Mouse (Mus musculus) kidney, embryonic 14.5 days (tissue): ENCODE measurements at regions not wholly inside any gene's neighbourhood (a gene's known extent, or its start where the extent isn't known, plus 50 kb on each side); places are given as distances from the start of the nearest gene placed in this dataset.

Experiments
- ATAC-seq: fragments of 200-750 bp; cut with Nextera tagmentation; 2 replicates; pipeline ENCODE4 v1.8.0; 2017; ENCODE audit warnings: moderate number of reproducible peaks, mild to moderate bottlenecking, moderate TSS enrichment, moderate library complexity; ENCODE audit not compliant: low FRiP score, low TSS enrichment
- H3K27ac ChIP-seq: fragments of 300-500 bp; sonication (generic); 2 replicates; pipeline ENCODE4 v1.5.1; 2014; ENCODE audit warnings: low read depth, mild to moderate bottlenecking, low read length, moderate library complexity, mixed read lengths
- H3K27me3 ChIP-seq: fragments of 300-500 bp; sonication (generic); 2 replicates; pipeline ENCODE4 v1.6.1; 2014; ENCODE audit warnings: mild to moderate bottlenecking, low read length; ENCODE audit not compliant: control insufficient read depth, insufficient read depth
- H3K36me3 ChIP-seq: fragments of 300-500 bp; sonication (generic); 2 replicates; pipeline ENCODE4 v1.6.1; 2014; ENCODE audit warnings: low read length, mixed read lengths; ENCODE audit not compliant: control insufficient read depth, insufficient read depth
- H3K4me1 ChIP-seq: fragments of 300-500 bp; sonication (generic); 2 replicates; pipeline ENCODE4 v1.6.1; 2014; ENCODE audit warnings: low read length, mixed read lengths; ENCODE audit not compliant: control insufficient read depth, insufficient read depth
- H3K4me2 ChIP-seq: fragments of 300-500 bp; sonication (generic); replicated peaks from 2 replicates; pipeline ENCODE4 v1.6.1; 2014; ENCODE audit warnings: low read depth, mild to moderate bottlenecking, low read length
- H3K4me3 ChIP-seq: fragments of 300-500 bp; sonication (generic); 2 replicates; pipeline ENCODE4 v1.5.1; 2014; ENCODE audit warnings: mild to moderate bottlenecking, low read length
- H3K9ac ChIP-seq: fragments of 300-500 bp; sonication (generic); 2 replicates; pipeline ENCODE4 v1.6.1; 2014; ENCODE audit warnings: low read depth, mild to moderate bottlenecking, low read length, moderate library complexity
- H3K9me3 ChIP-seq: fragments of 300-500 bp; sonication (generic); 2 replicates; pipeline ENCODE4 v1.6.1; 2016; ENCODE audit warnings: low read length; ENCODE audit not compliant: control insufficient read depth
- WGBS: fragments of 180-500 bp; shearing (Covaris S2); extraction: QIAGEN DNeasy Blood & Tissue Kit; methylation state at CpG from one replicate; pipeline ENCODE4 v1.1.7; 2014; 5-methylcytosine and 5-hydroxymethylcytosine counted together

GRCm38 (mm10) chr5:64513155-64513945 lies 289.8 kb upstream of the Klf3 start:
- H3K27me3 ChIP-seq: no peaks in the 10 kb centered on the region
- no peak overlapping the region for H3K27ac ChIP-seq
- no peak overlapping the region for H3K4me2 ChIP-seq
- no peak for ATAC-seq
- H3K36me3 ChIP-seq: no peaks in the 10 kb centered on the region
- H3K9ac ChIP-seq: no peak overlapping the region
- no peak overlapping the region for H3K4me3 ChIP-seq
- H3K9me3 ChIP-seq: no peaks in the 10 kb centered on the region
- no peaks in the 10 kb centered on the region for H3K4me1 ChIP-seq
- WGBS: 78% methylated on average over 20 of the region's 20 CpGs

DNA sequence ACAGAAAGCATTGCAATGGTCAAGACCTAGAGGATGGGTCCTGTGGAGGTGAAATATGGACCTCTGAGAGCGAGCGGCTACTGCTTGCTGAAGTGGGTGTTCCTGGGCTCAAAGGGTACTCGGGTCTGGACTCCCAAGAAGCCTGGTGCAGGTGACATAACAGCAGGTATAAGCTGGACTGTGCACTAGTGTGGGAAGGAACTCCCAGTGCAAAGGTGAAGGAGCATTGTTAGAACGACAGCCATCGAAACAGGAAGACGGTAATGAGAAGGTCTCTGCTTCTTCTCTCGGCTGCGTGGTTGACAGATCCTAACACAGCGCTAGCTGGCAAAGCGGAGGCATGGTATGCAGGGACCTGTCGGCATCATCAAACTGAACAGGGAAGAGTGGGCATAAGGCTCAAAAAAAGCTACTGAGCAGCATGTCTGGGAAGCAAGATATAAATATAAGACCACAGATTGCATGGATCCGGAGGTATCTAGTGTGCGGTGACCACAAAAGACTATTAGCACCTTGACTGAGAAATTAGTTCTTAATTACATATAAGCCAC lies 287.0 kb upstream of the Klf3 start:
- H3K27me3 ChIP-seq: no peaks in the 10 kb centered on the region
- no peaks in the 10 kb centered on the region for H3K4me1 ChIP-seq
- no peak overlapping the region for H3K9ac ChIP-seq
- ATAC-seq: no peak
- 80% methylated on average over 13 of the region's 13 CpGs for WGBS
- H3K9me3 ChIP-seq: no peaks in the 10 kb centered on the region
- H3K36me3 ChIP-seq: no peaks in the 10 kb centered on the region
- H3K4me3 ChIP-seq: no peak overlapping the region
- H3K4me2 ChIP-seq: no peak overlapping the region
- no peak overlapping the region for H3K27ac ChIP-seq

GRCm38 (mm10) chr5:64517241-64517640 lies 285.9 kb upstream of the Klf3 start:
- Histone ChIP-seq H3K4me1 (no peaks in the 10 kb centered on the region), H3K36me3 (no peaks in the 10 kb centered on the region), H3K9me3 (no peaks in the 10 kb centered on the region), H3K27ac (no peak overlapping the region), H3K4me2 (no peak overlapping the region), H3K9ac (no peak overlapping the region), H3K4me3 (no peak overlapping the region), H3K27me3 (no peaks in the 10 kb centered on the region)
- ATAC-seq: no peak
- WGBS: 82% methylated on average over 4 of the region's 4 CpGs

GRCm38 (mm10) chr5:64517835-64518234 lies 285.4 kb upstream of the Klf3 start:
- Histone ChIP-seq H3K4me3 (no peak overlapping the region), H3K9me3 (no peaks in the 10 kb centered on the region), H3K9ac (no peak overlapping the region), H3K4me1 (no peaks in the 10 kb centered on the region), H3K36me3 (no peaks in the 10 kb centered on the region), H3K4me2 (no peak overlapping the region), H3K27ac (no peak overlapping the region), H3K27me3 (no peaks in the 10 kb centered on the region)
- no peak for ATAC-seq
- WGBS: 38% methylated on average over 3 of the region's 3 CpGs

GRCm38 (mm10) chr5:64519036-64519435 lies 284.2 kb upstream of the Klf3 start:
- Histone ChIP-seq H3K36me3 (no peaks in the 10 kb centered on the region), H3K9me3 (no peaks in the 10 kb centered on the region), H3K4me1 (no peaks in the 10 kb centered on the region), H3K4me2 (no peak overlapping the region), H3K27me3 (no peaks in the 10 kb centered on the region), H3K4me3 (no peak overlapping the region), H3K27ac (no peak overlapping the region), H3K9ac (no peak overlapping the region)
- 65% methylated on average over 7 of the region's 7 CpGs for WGBS
- ATAC-seq: no peak

DNA sequence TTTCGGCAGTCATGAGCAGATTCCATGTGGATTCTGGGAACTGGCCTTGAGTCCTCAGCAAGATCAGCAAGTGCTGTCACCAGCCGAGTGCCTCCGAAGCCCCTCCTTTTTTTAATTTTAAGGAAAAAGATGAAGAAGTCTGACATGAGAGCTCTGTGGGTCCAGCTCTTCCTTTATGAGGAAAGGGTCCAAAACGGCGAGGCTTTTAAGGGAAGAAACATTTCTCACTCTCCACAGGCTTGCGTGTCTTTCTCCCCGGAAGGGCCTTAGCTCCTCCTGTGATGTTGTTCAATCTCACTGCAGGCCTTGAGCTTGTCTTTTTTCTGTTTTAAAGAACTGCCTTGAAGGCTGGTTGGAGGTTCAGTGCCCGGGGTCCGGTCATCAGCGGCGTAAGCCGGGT lies 283.5 kb upstream of the Klf3 start:
- Histone ChIP-seq H3K4me1 (no peaks in the 10 kb centered on the region), H3K9ac (no peak overlapping the region), H3K4me2 (no peak overlapping the region), H3K4me3 (no peak overlapping the region), H3K27ac (no peak overlapping the region), H3K36me3 (no peaks in the 10 kb centered on the region), H3K9me3 (no peaks in the 10 kb centered on the region), H3K27me3 (no peaks in the 10 kb centered on the region)
- no peak for ATAC-seq
- 88% methylated on average over 12 of the region's 12 CpGs for WGBS

- no peak overlapping the region for H3K27ac ChIP-seq
- no peak overlapping the region for H3K9ac ChIP-seq
- ATAC-seq: no peak
- no peaks in the 10 kb centered on the region for H3K9me3 ChIP-seq
- H3K4me2 ChIP-seq: no peak overlapping the region
- H3K36me3 ChIP-seq: no peaks in the 10 kb centered on the region
- no peaks in the 10 kb centered on the region for H3K27me3 ChIP-seq
- H3K4me1 ChIP-seq: no peaks in the 10 kb centered on the region
- 84% methylated on average over 6 of the region's 6 CpGs for WGBS
- H3K4me3 ChIP-seq: no peak overlapping the region
These were observed 281.8 kb upstream of the Klf3 start for GRCm38 (mm10) chr5:64521401-64521800.

DNA sequence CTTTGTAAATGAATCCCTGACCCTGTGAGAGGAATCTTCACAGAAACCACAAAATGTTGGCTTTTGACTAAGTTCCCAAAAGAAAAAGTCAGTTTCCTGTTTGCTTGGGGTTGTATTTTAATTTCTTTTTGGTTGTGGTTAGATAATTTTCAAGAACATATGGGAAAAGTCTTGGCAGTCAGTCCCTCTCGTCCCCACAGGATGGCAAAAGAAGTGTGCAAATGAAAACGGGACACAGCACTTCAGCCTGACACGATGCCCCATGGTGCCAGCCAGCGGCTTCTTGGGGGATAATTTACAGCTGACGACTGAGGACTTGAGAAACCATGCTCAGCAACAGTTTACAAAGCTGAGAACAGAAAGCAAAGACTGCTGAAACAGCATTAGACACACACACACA lies 281.2 kb upstream of the Klf3 start:
- no peak overlapping the region for H3K4me2 ChIP-seq
- no peak overlapping the region for H3K27ac ChIP-seq
- 17% methylated on average over 5 of the region's 5 CpGs for WGBS
- H3K4me3 ChIP-seq: no peak overlapping the region
- no peaks in the 10 kb centered on the region for H3K27me3 ChIP-seq
- H3K9ac ChIP-seq: no peak overlapping the region
- H3K9me3 ChIP-seq: no peaks in the 10 kb centered on the region
- H3K4me1 ChIP-seq: no peaks in the 10 kb centered on the region
- no peaks in the 10 kb centered on the region for H3K36me3 ChIP-seq
- peak; percentile 52; the same call in 1 of the 2 replicates for ATAC-seq

- Histone ChIP-seq H3K4me2 (no peak overlapping the region), H3K9ac (no peak overlapping the region), H3K4me3 (no peak overlapping the region), H3K36me3 (no peaks in the 10 kb centered on the region), H3K27ac (no peak overlapping the region), H3K27me3 (no peaks in the 10 kb centered on the region), H3K4me1 (no peaks in the 10 kb centered on the region), H3K9me3 (no peaks in the 10 kb centered on the region)
- WGBS: 92% methylated on average over 3 of the region's 3 CpGs
- ATAC-seq: no peak
These were observed 276.7 kb upstream of the Klf3 start for GRCm38 (mm10) chr5:64526521-64526920.
